Mouse (Mus musculus) limb, embryonic 13.5 days (tissue): ENCODE results near the gene Zic1. TPM values are rescaled to one million over a fixed set of nuclear protein-coding genes. Genes with fewer than 3 reads are reported as not detected.
A peak's percentile ranks its signal among the peaks of the same experiment; 100 is the strongest.

Experiments
- ATAC-seq: fragments of 200-750 bp; cut with Nextera tagmentation; 2 replicates; pipeline ENCODE4 v1.8.0; 2017; ENCODE audit warnings: low read depth, moderate number of reproducible peaks, moderate TSS enrichment; ENCODE audit not compliant: low FRiP score
- H3K27ac ChIP-seq: fragments of 300-500 bp; sonication (generic); 2 replicates; pipeline ENCODE4 v1.5.1; 2015; ENCODE audit warnings: inconsistent platforms, mild to moderate bottlenecking, moderate library complexity
- H3K27me3 ChIP-seq: fragments of 300-500 bp; sonication (generic); 2 replicates; pipeline ENCODE4 v1.6.1; 2015; ENCODE audit warnings: mild to moderate bottlenecking, inconsistent platforms
- H3K36me3 ChIP-seq: fragments of 300-500 bp; sonication (generic); 2 replicates; pipeline ENCODE4 v1.6.1; 2015; ENCODE audit warnings: inconsistent platforms, mild to moderate bottlenecking, moderate library complexity
- H3K4me1 ChIP-seq: fragments of 300-500 bp; sonication (generic); 2 replicates; pipeline ENCODE4 v1.6.1; 2015; ENCODE audit warnings: inconsistent platforms
- H3K4me2 ChIP-seq: fragments of 300-500 bp; sonication (generic); replicated peaks from 2 replicates; pipeline ENCODE4 v1.6.1; 2015; ENCODE audit warnings: inconsistent platforms, mild to moderate bottlenecking, moderate library complexity
- H3K4me3 ChIP-seq: fragments of 300-500 bp; sonication (generic); 2 replicates; pipeline ENCODE4 v1.5.1; 2015; ENCODE audit warnings: moderate library complexity, mild to moderate bottlenecking, inconsistent platforms
- H3K9ac ChIP-seq: fragments of 300-500 bp; sonication (generic); 2 replicates; pipeline ENCODE4 v1.6.1; 2015; ENCODE audit warnings: mild to moderate bottlenecking, inconsistent platforms
- H3K9me3 ChIP-seq: fragments of 300-500 bp; sonication (generic); 2 replicates; pipeline ENCODE4 v1.6.1; 2016; ENCODE audit warnings: inconsistent platforms
- WGBS: fragments of 180-500 bp; shearing (Covaris S2); methylation state at CpG from one replicate; pipeline ENCODE4 v1.1.7; 2015; 5-methylcytosine and 5-hydroxymethylcytosine counted together
- polyA plus RNA-seq: library from polyadenylated mRNA; unstranded; fragments of >200 nt; fragmentation: Nextera tagmentation; extraction: Ambion mirVana; gene quantifications from 2 replicates; pipeline ENCODE4 v1.2.1, GENCODE M21; 2015

Gene Zic1
- polyA plus RNA-seq, 1 experiment from 2014 or later, result 0.22 TPM

DNA sequence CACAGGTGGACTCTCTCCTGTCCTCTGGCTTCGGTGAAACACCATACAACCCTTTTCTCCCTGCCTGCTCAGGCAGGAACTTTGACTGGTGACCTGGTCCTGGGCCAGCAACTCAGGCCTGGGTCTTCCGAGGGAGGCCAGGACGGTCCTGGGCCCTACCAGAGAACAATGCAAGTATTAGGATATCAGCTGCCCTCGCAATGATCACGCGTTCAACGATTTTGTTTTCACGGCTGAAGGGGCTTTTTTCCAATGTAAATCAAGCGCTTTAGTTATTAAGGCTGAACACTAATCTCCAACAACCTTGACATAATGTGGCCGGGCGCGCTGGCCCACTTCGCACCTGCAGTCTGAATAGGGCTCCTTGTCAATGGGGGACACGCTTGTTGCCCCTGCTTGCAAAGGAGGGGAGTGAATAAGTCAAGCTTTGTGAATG lies 28.6 kb upstream of the Zic1 start:
- Histone ChIP-seq H3K9me3 (no peaks in the 10 kb centered on the region), H3K27me3 (peaks cover 96% of the 10 kb centered on the region), H3K36me3 (no peaks in the 10 kb centered on the region), H3K4me3 (no peak overlapping the region), H3K4me2 (no peak overlapping the region), H3K4me1 (no peaks in the 10 kb centered on the region), H3K27ac (no peak overlapping the region), H3K9ac (no peak overlapping the region)
- ATAC-seq, result no peak
- WGBS, result 3% methylated on average over 14 of the region's 14 CpGs

DNA sequence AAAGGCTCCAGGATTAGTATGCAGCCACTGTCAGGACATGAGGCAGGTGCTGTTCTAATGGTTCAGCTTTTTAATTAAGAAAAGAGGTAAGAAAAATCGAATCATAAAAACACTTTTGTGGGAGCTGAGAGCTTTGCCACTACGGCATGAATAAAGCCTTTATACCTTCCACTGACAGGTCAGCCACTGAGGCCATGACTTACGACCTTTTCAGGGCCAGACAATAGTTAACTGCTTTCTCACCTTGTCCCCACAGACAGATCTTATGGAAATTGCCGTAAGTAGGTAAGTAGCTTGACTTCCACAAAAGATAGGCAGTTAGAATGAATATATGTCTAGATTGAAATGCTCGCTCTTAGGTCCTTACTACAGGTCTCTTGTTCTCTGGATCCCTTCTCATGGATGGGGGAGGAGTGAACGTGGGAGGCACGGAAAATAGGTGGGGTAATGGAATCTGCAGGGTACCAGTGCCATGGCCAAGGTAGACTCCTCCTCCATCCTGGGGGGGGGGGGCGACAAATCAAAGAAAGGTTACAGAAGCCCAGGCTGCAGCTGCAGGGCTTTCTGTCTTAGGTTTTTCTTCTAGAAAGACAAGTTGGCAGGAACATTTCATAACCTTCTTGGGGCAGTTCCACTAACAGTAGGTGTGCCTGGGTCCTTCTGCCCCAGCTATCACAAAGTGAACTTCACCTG lies 27.9 kb upstream of the Zic1 start:
- Histone ChIP-seq H3K9me3 (no peaks in the 10 kb centered on the region), H3K4me2 (no peak overlapping the region), H3K36me3 (no peaks in the 10 kb centered on the region), H3K27ac (no peak overlapping the region), H3K4me1 (no peaks in the 10 kb centered on the region), H3K4me3 (no peak overlapping the region), H3K9ac (no peak overlapping the region), H3K27me3 (peaks cover 97% of the 10 kb centered on the region)
- WGBS, result 6% methylated on average over 8 of the region's 8 CpGs
- no peak for ATAC-seq

DNA sequence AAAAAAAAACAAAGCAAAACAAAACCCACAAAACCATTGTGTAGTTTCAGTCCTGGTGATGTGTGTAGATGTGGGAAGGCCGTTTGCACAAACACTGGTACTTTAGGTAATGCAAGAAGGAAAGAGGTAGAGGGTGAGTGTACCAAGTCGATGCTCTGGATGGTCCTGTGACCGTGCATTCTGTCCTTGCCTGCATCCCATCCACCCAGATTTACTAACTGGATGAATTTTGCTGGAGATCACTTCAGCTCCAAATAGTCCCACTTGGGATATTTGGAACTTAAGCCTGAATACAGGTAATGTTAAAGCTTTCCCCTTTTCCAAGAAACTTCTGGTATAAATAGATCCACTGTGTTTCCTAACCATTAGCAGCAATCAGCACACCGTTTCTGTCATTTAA lies 22.6 kb upstream of the Zic1 start:
- Histone ChIP-seq H3K4me2 (no peak overlapping the region), H3K36me3 (no peaks in the 10 kb centered on the region), H3K27me3 (peaks cover 100% of the 10 kb centered on the region), H3K4me3 (no peak overlapping the region), H3K27ac (no peak overlapping the region), H3K9ac (no peak overlapping the region), H3K4me1 (no peaks in the 10 kb centered on the region), H3K9me3 (no peaks in the 10 kb centered on the region)
- ATAC-seq, result no peak
- WGBS, result 3% methylated on average over 4 of the region's 4 CpGs

DNA sequence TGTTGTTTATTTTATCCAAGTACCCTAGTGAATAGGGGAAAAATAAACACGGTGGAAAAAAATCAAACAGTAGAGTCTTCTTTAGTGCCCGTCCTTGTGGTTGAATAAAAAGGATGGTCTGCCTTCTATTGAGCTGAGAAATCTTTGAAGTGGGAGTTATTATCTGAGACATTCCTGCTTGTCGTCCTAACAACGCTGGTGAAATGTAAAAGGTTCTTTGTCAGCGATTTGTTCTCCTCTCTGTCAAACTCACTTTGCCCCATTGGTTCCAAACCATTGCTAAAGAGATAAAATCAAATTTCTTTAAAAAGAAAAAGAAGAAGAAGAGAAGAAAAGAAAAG lies 22.1 kb upstream of the Zic1 start:
- no peak overlapping the region for H3K4me2 ChIP-seq
- peaks cover 100% of the 10 kb centered on the region for H3K27me3 ChIP-seq
- under 1% methylated on average over 5 of the region's 5 CpGs for WGBS
- no peak overlapping the region for H3K9ac ChIP-seq
- H3K36me3 ChIP-seq, result no peaks in the 10 kb centered on the region
- H3K9me3 ChIP-seq, result no peaks in the 10 kb centered on the region
- no peaks in the 10 kb centered on the region for H3K4me1 ChIP-seq
- no peak overlapping the region for H3K27ac ChIP-seq
- ATAC-seq, result no peak
- no peak overlapping the region for H3K4me3 ChIP-seq

DNA sequence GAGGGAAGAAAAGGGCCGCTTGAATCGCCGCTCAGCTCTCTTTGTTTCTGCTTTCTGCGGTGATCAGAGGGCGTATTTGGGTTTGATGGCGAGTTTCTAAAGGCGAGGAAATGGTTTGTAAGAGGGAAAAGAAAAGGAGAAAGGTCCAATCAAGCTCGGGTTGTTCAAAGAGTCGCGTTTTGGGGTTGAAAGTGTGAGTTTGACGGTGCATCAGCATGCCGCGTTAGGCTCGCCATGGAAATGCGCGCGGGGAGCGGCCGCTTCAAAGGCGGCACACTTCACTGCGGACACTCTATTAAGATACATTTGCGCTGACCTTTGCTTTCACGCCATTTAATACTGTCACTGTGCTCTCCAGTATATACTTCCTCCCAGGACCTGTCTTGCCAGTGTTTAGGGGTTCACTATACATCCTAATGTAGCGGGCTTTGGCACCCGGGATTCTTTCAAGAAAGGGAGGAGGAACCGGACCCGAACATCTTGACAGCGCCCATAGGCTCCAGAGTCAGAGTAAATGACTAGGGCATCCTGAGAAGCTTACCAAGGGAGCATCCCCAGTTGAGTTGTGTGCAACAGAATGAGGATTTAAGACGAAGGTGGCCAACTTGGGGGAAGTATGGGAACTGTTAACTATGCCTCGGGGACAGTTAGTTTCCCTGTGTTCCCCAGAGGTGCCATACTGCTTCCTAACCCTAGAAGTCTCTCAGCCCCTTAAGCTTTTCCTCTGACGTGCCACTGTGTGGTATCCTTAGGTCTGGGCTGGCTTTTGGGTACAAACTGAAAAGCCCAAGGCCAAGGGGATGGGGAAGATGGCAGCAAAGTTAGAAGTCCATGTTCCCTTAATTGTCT lies 21.5 kb upstream of the Zic1 start:
- no peaks in the 10 kb centered on the region for H3K36me3 ChIP-seq
- no peak overlapping the region for H3K4me2 ChIP-seq
- ATAC-seq, result no peak
- H3K4me3 ChIP-seq, result no peak overlapping the region
- no peak overlapping the region for H3K9ac ChIP-seq
- H3K4me1 ChIP-seq, result no peaks in the 10 kb centered on the region
- no peaks in the 10 kb centered on the region for H3K9me3 ChIP-seq
- H3K27me3 ChIP-seq, result peaks cover 100% of the 10 kb centered on the region
- under 1% methylated on average over 31 of the region's 31 CpGs for WGBS
- no peak overlapping the region for H3K27ac ChIP-seq

DNA sequence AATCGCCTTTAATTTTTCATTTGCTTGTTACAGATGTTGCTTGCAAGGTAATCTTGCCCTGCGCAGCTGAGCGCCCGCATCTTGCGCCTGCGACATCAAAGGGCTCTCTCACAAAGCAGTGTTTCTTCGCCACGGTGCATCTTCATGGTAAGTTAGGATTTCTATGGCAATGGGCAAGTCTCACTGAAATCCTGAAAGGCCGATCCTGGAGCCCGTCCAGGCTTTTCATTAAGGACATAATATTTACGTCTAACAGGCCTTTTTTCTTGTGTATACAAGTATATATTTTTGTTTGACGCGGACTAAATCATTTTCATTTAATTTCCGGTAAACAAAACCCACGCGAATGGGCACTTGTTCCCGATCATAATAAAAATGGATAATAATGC lies 20.9 kb upstream of the Zic1 start:
- Histone ChIP-seq H3K27ac (no peak overlapping the region), H3K9me3 (no peaks in the 10 kb centered on the region), H3K36me3 (no peaks in the 10 kb centered on the region), H3K27me3 (peaks cover 100% of the 10 kb centered on the region), H3K4me3 (no peak overlapping the region), H3K4me1 (peaks cover 4% of the 10 kb centered on the region; the same call in 1 of the 2 replicates), H3K4me2 (no peak overlapping the region), H3K9ac (no peak overlapping the region)
- no peak for ATAC-seq
- WGBS, result under 1% methylated on average over 17 of the region's 17 CpGs

DNA sequence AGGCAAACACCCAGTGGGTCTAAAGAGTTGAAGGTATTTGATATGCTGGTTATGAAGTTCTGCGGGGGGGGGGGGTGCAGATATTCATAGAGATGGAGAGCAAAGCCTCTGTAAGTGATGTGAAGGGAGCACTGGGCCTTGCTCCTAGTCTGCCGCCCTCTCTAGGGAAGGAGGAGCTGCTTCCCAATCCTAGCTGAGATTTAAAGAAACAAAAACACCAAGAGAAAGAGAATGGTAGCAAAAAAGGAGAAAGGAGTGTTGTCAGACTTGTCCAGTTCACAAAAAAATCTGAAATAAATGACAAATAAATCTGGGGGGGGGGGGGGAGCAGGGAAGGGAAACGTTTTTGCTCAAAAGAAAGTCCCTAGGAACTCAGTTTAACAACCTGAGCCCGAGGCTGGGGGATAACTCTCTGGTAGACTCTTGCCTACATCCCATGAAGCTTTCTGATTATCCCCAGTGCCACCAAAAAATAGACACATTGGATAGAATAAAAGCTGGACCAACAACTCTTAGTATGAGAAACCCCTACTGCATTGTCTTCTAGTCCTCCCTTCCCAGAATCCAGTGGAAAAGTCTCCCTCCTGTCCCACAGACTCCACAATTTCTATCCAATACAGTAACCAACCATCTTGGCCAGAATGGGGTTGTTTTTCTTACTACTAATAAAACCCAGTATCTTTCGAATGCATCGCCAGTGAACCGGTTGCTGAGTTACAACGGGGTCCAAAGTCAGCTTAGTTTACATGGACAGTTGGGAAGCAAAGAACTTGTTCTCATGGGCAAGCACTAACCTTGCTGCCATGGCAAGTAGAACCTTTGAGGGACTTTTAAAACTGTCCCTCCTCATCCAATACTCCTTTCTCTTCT lies 20.2 kb upstream of the Zic1 start:
- H3K36me3 ChIP-seq, result no peaks in the 10 kb centered on the region
- H3K27me3 ChIP-seq, result peaks cover 98% of the 10 kb centered on the region
- no peak overlapping the region for H3K27ac ChIP-seq
- H3K9ac ChIP-seq, result no peak overlapping the region
- H3K4me3 ChIP-seq, result no peak overlapping the region
- no peaks in the 10 kb centered on the region for H3K9me3 ChIP-seq
- ATAC-seq, result no peak
- no peak overlapping the region for H3K4me2 ChIP-seq
- peaks cover 9% of the 10 kb centered on the region; the same call in 1 of the 2 replicates for H3K4me1 ChIP-seq
- 2% methylated on average over 8 of the region's 8 CpGs for WGBS

DNA sequence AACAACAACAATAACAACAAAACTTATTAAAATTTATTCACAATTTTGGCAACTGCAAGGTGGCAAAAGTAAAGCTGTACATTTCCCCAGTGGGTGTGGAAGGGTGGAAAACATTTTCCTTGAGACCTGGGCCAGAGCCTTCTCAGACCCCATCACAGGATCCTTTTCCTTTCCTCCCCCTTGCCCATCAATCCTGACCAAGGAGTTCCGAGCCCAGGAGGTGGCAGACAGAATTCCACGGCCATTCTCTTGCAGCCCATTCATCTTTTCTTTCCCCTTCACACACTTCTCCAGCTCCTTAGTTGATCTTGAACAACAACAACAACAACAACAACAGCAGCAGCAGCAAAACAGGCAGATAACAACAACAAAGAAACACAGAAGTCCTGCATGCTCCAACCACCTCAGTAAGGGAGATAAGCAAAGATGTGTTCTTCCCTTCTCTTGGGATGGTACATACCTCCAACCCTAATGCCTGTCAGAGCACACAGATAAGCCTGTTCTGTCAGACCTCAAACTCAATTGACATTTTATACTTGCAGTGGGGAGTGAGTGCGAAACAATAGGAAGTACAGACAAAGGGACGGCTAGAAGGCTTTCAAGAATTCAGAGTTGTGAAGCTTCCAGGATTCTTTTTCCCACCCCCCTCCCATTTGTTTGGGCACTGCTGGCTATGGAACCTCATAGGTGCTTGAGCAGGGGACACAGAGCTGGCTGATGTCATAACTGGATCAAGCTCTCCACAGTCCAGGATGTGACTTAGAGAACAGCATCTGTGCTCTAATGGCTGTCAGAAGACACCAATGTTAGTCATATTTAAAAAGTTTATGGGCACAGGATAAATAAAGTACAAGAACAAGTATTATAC lies 19.3 kb upstream of the Zic1 start:
- Histone ChIP-seq H3K9ac (no peak overlapping the region), H3K27ac (no peak overlapping the region), H3K4me1 (peaks cover 9% of the 10 kb centered on the region; the same call in 1 of the 2 replicates), H3K36me3 (no peaks in the 10 kb centered on the region), H3K9me3 (no peaks in the 10 kb centered on the region), H3K4me3 (no peak overlapping the region), H3K4me2 (no peak overlapping the region), H3K27me3 (peaks cover 97% of the 10 kb centered on the region)
- ATAC-seq, result no peak
- WGBS, result 6% methylated on average over 4 of the region's 4 CpGs

DNA sequence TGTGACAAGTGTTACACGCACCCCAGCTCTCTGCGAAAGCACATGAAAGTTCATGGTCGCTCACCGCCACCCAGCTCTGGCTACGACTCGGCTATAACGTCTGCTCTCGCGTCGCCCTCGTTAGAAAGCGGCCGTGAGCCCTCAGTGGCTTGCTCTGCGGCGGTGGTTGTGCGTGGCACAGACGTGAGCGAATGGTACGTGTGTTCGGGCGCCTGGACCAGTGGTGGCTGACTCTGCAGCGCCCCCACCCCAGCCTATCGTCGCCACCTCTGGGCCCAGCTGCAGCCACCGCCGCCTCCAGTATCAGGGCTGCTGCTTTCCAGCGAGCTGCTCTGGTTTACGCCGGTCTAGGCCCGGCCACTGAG lies 18.5 kb upstream of the Zic1 start:
- ATAC-seq, result peak; percentile 43
- H3K36me3 ChIP-seq, result no peaks in the 10 kb centered on the region
- H3K4me1 ChIP-seq, result peaks cover 9% of the 10 kb centered on the region; the same call in 1 of the 2 replicates
- peaks cover 97% of the 10 kb centered on the region for H3K27me3 ChIP-seq
- under 1% methylated on average over 30 of the region's 30 CpGs for WGBS
- no peak overlapping the region for H3K27ac ChIP-seq
- no peak overlapping the region for H3K4me3 ChIP-seq
- H3K4me2 ChIP-seq, result no peak overlapping the region
- H3K9me3 ChIP-seq, result no peaks in the 10 kb centered on the region
- no peak overlapping the region for H3K9ac ChIP-seq

DNA sequence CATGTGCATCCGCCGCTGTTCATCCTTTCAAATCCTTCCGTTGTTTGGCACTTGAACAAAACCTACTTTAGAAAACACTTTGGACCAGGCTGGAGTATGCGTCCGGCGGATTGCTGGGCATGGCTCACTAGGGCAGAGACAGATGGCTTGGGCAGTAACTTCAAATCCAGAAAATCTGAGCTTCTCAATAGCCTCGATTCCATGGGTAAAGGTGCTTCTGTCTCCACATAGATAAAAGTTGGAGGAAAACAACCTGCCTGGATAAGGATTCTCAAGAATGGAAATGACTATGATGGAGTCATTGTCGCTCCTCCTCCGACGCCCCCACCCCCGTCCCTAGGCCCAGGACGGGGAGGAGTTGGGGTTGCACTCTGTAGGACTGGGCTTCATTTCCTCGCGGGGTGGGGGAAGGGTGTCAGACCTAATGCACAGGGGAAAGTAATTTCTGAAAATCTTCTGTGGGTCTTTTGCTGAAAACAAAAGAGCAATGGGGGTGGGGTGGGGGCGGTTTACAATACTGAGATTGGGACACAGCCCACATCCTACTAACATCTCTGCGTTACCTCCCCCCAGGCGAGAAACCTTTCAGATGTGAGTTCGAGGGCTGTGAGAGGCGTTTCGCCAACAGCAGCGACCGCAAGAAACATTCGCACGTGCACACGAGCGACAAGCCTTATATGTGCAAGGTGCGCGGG lies 18.0 kb upstream of the Zic1 start:
- no peak overlapping the region for H3K4me3 ChIP-seq
- H3K9ac ChIP-seq, result no peak overlapping the region
- H3K27me3 ChIP-seq, result peaks cover 97% of the 10 kb centered on the region
- 0 out of 2 replicates have a peak, but pooled peaks have one; percentile 2 for ATAC-seq
- H3K27ac ChIP-seq, result no peak overlapping the region
- no peak overlapping the region for H3K4me2 ChIP-seq
- H3K9me3 ChIP-seq, result no peaks in the 10 kb centered on the region
- 2% methylated on average over 28 of the region's 28 CpGs for whole genome bisulfite sequencing
- H3K4me1 ChIP-seq, result peaks cover 9% of the 10 kb centered on the region; the same call in 1 of the 2 replicates
- H3K36me3 ChIP-seq, result no peaks in the 10 kb centered on the region
